Mouse (Mus musculus) cerebellum, adult 2 months (tissue): ENCODE results near the gene Nop53.

Source experiments
- CTCF ChIP-seq: fragments of 200-500 bp; IDR thresholded peaks from 2 replicates; pipeline ENCODE4 v1.5.1; 2011; ENCODE audit warnings: low read depth, mild to moderate bottlenecking, control low read depth, low read length, moderate library complexity, borderline replicate concordance; ENCODE audit not compliant: insufficient read depth
- POLR2A ChIP-seq: fragments of 200-500 bp; IDR thresholded peaks from 2 replicates; pipeline ENCODE4 v1.6.1; 2011; ENCODE audit warnings: low read length, control low read depth, borderline replicate concordance; ENCODE audit not compliant: insufficient read depth

GRCm38 (mm10) chr7:15918371-15918770, 27.5 kb downstream of the Nop53 start:
- no peak for TF ChIP-seq CTCF
- no peak for TF ChIP-seq POLR2A
